Mouse (Mus musculus): ENCODE measurements at regions not wholly inside any gene's neighbourhood (a gene's known extent, or its start where the extent isn't known, plus 50 kb on each side); places are given as distances from the start of the nearest gene placed in this dataset.

- TF ChIP-seq CTCF (IDR thresholded peaks at IDR 0.05; ENCODE audit: control insufficient read depth, insufficient read depth, insufficient replicate concordance, low read depth, low read length), result no peak
- TF ChIP-seq POLR2A (IDR thresholded peaks at IDR 0.05; ENCODE audit: control insufficient read depth, low read depth, low read length), result no peak
Measured at GRCm38 (mm10) chr11:44193806-44194205, 206.1 kb upstream of the Il12b start.
